Comparison of ENCODE assay signal across 22 mouse cellular contexts in genomic region chr19:60681481-60681880, GRCm38 (mm10).
DNase-seq lines count a peak whose midpoint lies in the region; ATAC-seq and TF ChIP-seq lines count a peak whose summit lies in the region.
"Had no signal": no experiment of that assay in that cellular context is flagged by ENCODE, and none has a peak within 500 bp of the region (broad histone marks: within the 10 kb centered on the region; RNA-seq: fewer than 3 reads in every experiment).

No protein-coding gene starts in this region.

- in situ Hi-C loops in CH12.LX (cut with MboI; ENCODE audit: low pct_ligation_motif_present, low pct_unique_long_range_greater_than_20kb, low sequenced_read_pairs), result no loop called here

- no peaks in the 10 kb centered on the region for H3K79me2 ChIP-seq in CH12.LX (replicated peaks; ENCODE audit: control insufficient read depth, extremely low read depth, insufficient read depth, poor library complexity, severe bottlenecking)

- H3K27ac ChIP-seq in midbrain, embryonic 13.5 days, result peak overlapping the region; percentile 7; the same call in 1 of the 2 replicates
- no peak overlapping the region for H3K27ac ChIP-seq in midbrain, embryonic 10.5 days (replicated peaks)
- H3K27ac ChIP-seq in CH12.LX (ENCODE audit: insufficient read depth, low read depth), result no peak overlapping the region
- H3K27ac ChIP-seq: embryonic facial prominence, embryonic 15.5 days; heart, embryonic 13.5 days; kidney, postnatal 0 days; neural tube, embryonic 15.5 days had no signal

- H3K36me3 ChIP-seq in midbrain, embryonic 13.5 days, result no peaks in the 10 kb centered on the region
- H3K36me3 ChIP-seq in midbrain, embryonic 10.5 days, result no peaks in the 10 kb centered on the region
- H3K36me3 ChIP-seq in CH12.LX (replicated peaks in 1 of 2; ENCODE audit: control insufficient read depth in 1 of 2, insufficient read depth in 1 of 2, low read length in 1 of 2), result no peaks in the 10 kb centered on the region
- H3K36me3 ChIP-seq: embryonic facial prominence, embryonic 15.5 days; heart, embryonic 13.5 days; neural tube, embryonic 15.5 days had no signal

- TF ChIP-seq RAD21 in CH12.LX (IDR thresholded peaks at IDR 0.05; ENCODE audit: low read depth, low read length), result no peak; the same call in 1 of the 2 replicates

- TF ChIP-seq POLR2A in CH12.LX (IDR thresholded peaks at IDR 0.05; ENCODE audit: low read depth, low read length), result no peak

- peak; percentile 98 for TF ChIP-seq EP300 in CH12.LX (IDR thresholded peaks at IDR 0.05; ENCODE audit: low read length)

- H3K4me3 ChIP-seq in midbrain, embryonic 13.5 days (replicated peaks), result no peak overlapping the region
- H3K4me3 ChIP-seq in midbrain, embryonic 10.5 days, result no peak overlapping the region
- no peak overlapping the region for H3K4me3 ChIP-seq in CH12.LX (replicated peaks in 1 of 3; ENCODE audit: low read depth in 2 of 3, low read length in 2 of 3, poor library complexity in 1 of 3)
- H3K4me3 ChIP-seq: embryonic facial prominence, embryonic 15.5 days; heart, embryonic 13.5 days; megakaryocyte, embryonic 14.5 days; myocyte; neural tube, embryonic 15.5 days had no signal

- no peak for DNase-seq in midbrain, embryonic 10.5 days (ENCODE audit: low spot score)
- DNase-seq in A20 (ENCODE audit: low read depth, low spot score) (peak; percentile 39), CH12.LX (ENCODE audit: extremely low read depth) (peak; percentile 76)
- peak; percentile 11 for DNase-seq in large intestine, adult 2 months (ENCODE audit: low read depth, low spot score)
- no peak for DNase-seq in cerebellum, postnatal 25 days
- DNase-seq in ovary, postnatal 10 days (ENCODE audit: low spot score), result no peak
- DNase-seq: adrenal gland, postnatal 14 days; B cell, adult 2 months; cerebellum, adult 11 months; cerebellum, postnatal 14 days; liver; lung, postnatal 10 days had no signal

- WGBS in midbrain, embryonic 13.5 days, result 59% methylated on average over 1 of the region's 1 CpGs
- 83% methylated on average over 1 of the region's 1 CpGs for WGBS in midbrain, embryonic 10.5 days
- 77% methylated on average over 1 of the region's 1 CpGs for WGBS in large intestine, adult 2 months

- no peak for TF ChIP-seq CTCF in CH12.LX (conservative IDR thresholded peaks at IDR 0.05 in 1 of 2, IDR thresholded peaks at IDR 0.05 in 1 of 2; ENCODE audit: low read depth in 2 of 2, low read length in 2 of 2)

- no peak overlapping the region for H3K9ac ChIP-seq in midbrain, embryonic 13.5 days (replicated peaks)
- H3K9ac ChIP-seq in CH12.LX (ENCODE audit: insufficient read depth, low read depth), result no peak overlapping the region
- H3K9ac ChIP-seq: embryonic facial prominence, embryonic 15.5 days; heart, embryonic 13.5 days; hindbrain, embryonic 14.5 days; neural tube, embryonic 15.5 days had no signal

- H3K4me2 ChIP-seq in midbrain, embryonic 13.5 days (replicated peaks), result no peak overlapping the region
- H3K4me2 ChIP-seq in CH12.LX (ENCODE audit: insufficient read depth, low read depth, poor library complexity, severe bottlenecking), result peak overlapping the region; percentile 25
- H3K4me2 ChIP-seq: embryonic facial prominence, embryonic 15.5 days; heart, embryonic 13.5 days; hindbrain, embryonic 14.5 days; neural tube, embryonic 15.5 days had no signal

- dilution Hi-C loops in CH12.LX (cut with MboI; ENCODE audit: extremely low pct_ligation_motif_present, extremely low pct_unique_long_range_greater_than_20kb, low sequenced_read_pairs), result no loop called here

- no peak for ATAC-seq in midbrain, embryonic 13.5 days
- ATAC-seq: intestine, postnatal 0 days; Patski had no signal

- peaks cover 4% of the 10 kb centered on the region; the same call in 1 of the 2 replicates for H3K4me1 ChIP-seq in midbrain, embryonic 13.5 days (replicated peaks)
- no peaks in the 10 kb centered on the region for H3K4me1 ChIP-seq in midbrain, embryonic 10.5 days
- peaks cover 17 to 82% of the 10 kb centered on the region in 2 experiments for H3K4me1 ChIP-seq in CH12.LX (ENCODE audit: control insufficient read depth in 1 of 2, insufficient read depth in 2 of 2)
- H3K4me1 ChIP-seq: embryonic facial prominence, embryonic 15.5 days; heart, embryonic 13.5 days; megakaryocyte, embryonic 14.5 days; neural tube, embryonic 15.5 days had no signal

- no peaks in the 10 kb centered on the region for H3K9me3 ChIP-seq in midbrain, embryonic 13.5 days
- no peaks in the 10 kb centered on the region for H3K9me3 ChIP-seq in midbrain, embryonic 10.5 days (replicated peaks)
- H3K9me3 ChIP-seq in CH12.LX (replicated peaks; ENCODE audit: low read length), result no peaks in the 10 kb centered on the region
- H3K9me3 ChIP-seq: embryonic facial prominence, embryonic 15.5 days; heart, embryonic 13.5 days; megakaryocyte, embryonic 14.5 days; neural tube, embryonic 15.5 days had no signal

- no peaks in the 10 kb centered on the region for H3K27me3 ChIP-seq in midbrain, embryonic 13.5 days
- H3K27me3 ChIP-seq in midbrain, embryonic 10.5 days (ENCODE audit: low read depth, poor library complexity, severe bottlenecking), result no peaks in the 10 kb centered on the region
- no peaks in the 10 kb centered on the region for H3K27me3 ChIP-seq in CH12.LX (replicated peaks)
- H3K27me3 ChIP-seq: embryonic facial prominence, embryonic 15.5 days; heart, embryonic 13.5 days; neural tube, embryonic 15.5 days had no signal

TF ChIP-seq in CH12.LX, 34 proteins besides CTCF, POLR2A, EP300 and RAD21:
- no peak for TF ChIP-seq NRF1 (IDR thresholded peaks at IDR 0.05; ENCODE audit: low read depth, low read length)
- TF ChIP-seq JUND (conservative IDR thresholded peaks at IDR 0.05; ENCODE audit: low read depth, low read length), result peak; percentile 83
- TF ChIP-seq MAX (IDR thresholded peaks at IDR 0.05; ENCODE audit: low read length), result no peak
- TF ChIP-seq TCF12 (IDR thresholded peaks at IDR 0.05; ENCODE audit: low read depth, low read length), result peak; percentile 95
- TF ChIP-seq CHD2 (IDR thresholded peaks at IDR 0.05; ENCODE audit: low read length), result peak; percentile 58
- 0 out of 2 replicates have a peak, but pooled peaks have one; percentile 31 for TF ChIP-seq SIN3A (IDR thresholded peaks at IDR 0.05; ENCODE audit: low read length)
- no peak for TF ChIP-seq NELFE (IDR thresholded peaks at IDR 0.05; ENCODE audit: low read depth, low read length)
- peak; percentile 97 for TF ChIP-seq MEF2A (IDR thresholded peaks at IDR 0.05; ENCODE audit: borderline replicate concordance, low read depth, low read length)
- TF ChIP-seq ETS1 (conservative IDR thresholded peaks at IDR 0.05; ENCODE audit: low read depth, low read length), result peak; percentile 97
- TF ChIP-seq ZKSCAN1 (IDR thresholded peaks at IDR 0.05; ENCODE audit: borderline replicate concordance, low read depth, low read length), result no peak
- peak; percentile 84 for TF ChIP-seq JUN (IDR thresholded peaks at IDR 0.05; ENCODE audit: insufficient read depth, low read depth, low read length)
- 0 out of 2 replicates have a peak, but pooled peaks have one; percentile 18 for TF ChIP-seq MYC (IDR thresholded peaks at IDR 0.05; ENCODE audit: low read depth, low read length)
- TF ChIP-seq BHLHE40 (IDR thresholded peaks at IDR 0.05; ENCODE audit: low read depth, low read length), result peak; percentile 98
- peak; percentile 47; the same call in 1 of the 2 replicates for TF ChIP-seq MAFK (IDR thresholded peaks at IDR 0.05; ENCODE audit: insufficient replicate concordance, low read length)
- peak; percentile 96; the same call in 1 of the 2 replicates for TF ChIP-seq RCOR1 (conservative IDR thresholded peaks at IDR 0.05; ENCODE audit: low read depth, low read length)
- peak; percentile 96 for TF ChIP-seq IRF4 (IDR thresholded peaks at IDR 0.05; ENCODE audit: low read depth, low read length)
- TF ChIP-seq MXI1 (IDR thresholded peaks at IDR 0.05; ENCODE audit: low read depth, low read length), result peak; percentile 18; the same call in 1 of the 2 replicates

Comparison
In these comparisons a context has a peak if more than half of its experiments do, and no peak if none do; other contexts are left out.
1. DNase-seq: peak in A20 (single experiment), CH12.LX (single experiment) and large intestine, adult 2 months (single experiment); none in midbrain, embryonic 10.5 days (single experiment), cerebellum, postnatal 25 days (0 of 2) and ovary, postnatal 10 days (single experiment).